Mouse (Mus musculus) lung, postnatal 0 days (tissue): Measurements from ENCODE around the gene Tmem231.

Source experiments
- CTCF ChIP-seq: IDR thresholded peaks from 2 replicates; pipeline ENCODE4 v1.5.1; 2016; ENCODE audit warnings: antibody characterized with exemption, mild to moderate bottlenecking
- EP300 ChIP-seq: IDR thresholded peaks from 2 replicates; pipeline ENCODE4 v1.6.1; 2016; ENCODE audit warnings: antibody characterized with exemption, mild to moderate bottlenecking, control low read depth

- TF ChIP-seq CTCF (no peak), EP300 (no peak)
Observed at GRCm38 (mm10) chr8:111875758-111876157, 57.9 kb downstream of the Tmem231 start.
